Mouse (Mus musculus): ENCODE results near the gene D130040H23Rik. TPM values are rescaled to one million over a fixed set of nuclear protein-coding genes. Genes with fewer than 3 reads are reported as not detected.

The D130040H23Rik gene
- 0.74 TPM in 2 replicates for polyA plus RNA-seq (2012; rRNA removed)

GRCm38 (mm10) chr8:69270386-69271202 is at the start of gene D130040H23Rik:
Gene D130040H23Rik (plus strand): TSS chr8:69271080.

Other genes starting within 250 kb of the D130040H23Rik start
- gene Zfp930, start 62.0 kb upstream of the D130040H23Rik start, polyA plus RNA-seq (2012; rRNA removed) = 4.2 and 4.5 TPM in 2 replicates
- gene Gm9495, start 182.5 kb downstream of the D130040H23Rik start, polyA plus RNA-seq (2012; rRNA removed) = not detected in 2 replicates